Mouse (Mus musculus): ENCODE results near the gene Gm49392. TPM values are rescaled to one million over a fixed set of nuclear protein-coding genes. Genes with fewer than 3 reads are reported as not detected.

Gene Gm49392
- polyA plus RNA-seq, 1 experiment from 2014 or later = 0.16 TPM

GRCm38 (mm10) chr13:60864281-60864680 lies 32.4 kb downstream of the Gm49392 start, which contains the start of gene 4930486L24Rik:
4930486L24Rik (minus strand) TSS chr13:60864475.
- no peak for DNase-seq (ENCODE audit: low spot score)
- no peak for ATAC-seq (replicated peaks; ENCODE audit: low FRiP score)
- H3K4me1 ChIP-seq (replicated peaks; ENCODE audit: control insufficient read depth, insufficient read depth, low read length) = no peaks in the 10 kb centered on the region
- WGBS = 65% methylated on average over 1 of the region's 1 CpGs
- H3K27me3 ChIP-seq (replicated peaks; ENCODE audit: control insufficient read depth, insufficient read depth, low read length) = no peaks in the 10 kb centered on the region
- no peaks in the 10 kb centered on the region for H3K9me3 ChIP-seq (ENCODE audit: control insufficient read depth, low read length)
- H3K4me2 ChIP-seq = no peak within 1 kb of the TSS
- H3K9ac ChIP-seq (ENCODE audit: low read depth, low read length) = no peak within 1 kb of the TSS
- no peaks in the 10 kb centered on the region for H3K36me3 ChIP-seq (ENCODE audit: control insufficient read depth, insufficient read depth, low read length)
- no peak within 1 kb of the TSS for H3K4me3 ChIP-seq (ENCODE audit: low read depth, low read length)
- no peak within 1 kb of the TSS for H3K27ac ChIP-seq (ENCODE audit: low read depth, low read length)

- WGBS = 77% methylated on average over 4 of the region's 4 CpGs
- Histone ChIP-seq H3K36me3 (ENCODE audit: control insufficient read depth, insufficient read depth, low read length) (no peaks in the 10 kb centered on the region), H3K4me1 (replicated peaks; ENCODE audit: control insufficient read depth, insufficient read depth, low read length) (no peaks in the 10 kb centered on the region), H3K9me3 (ENCODE audit: control insufficient read depth, low read length) (no peaks in the 10 kb centered on the region), H3K27ac (ENCODE audit: low read depth, low read length) (no peak overlapping the region), H3K4me3 (ENCODE audit: low read depth, low read length) (no peak overlapping the region), H3K9ac (ENCODE audit: low read depth, low read length) (no peak overlapping the region), H3K27me3 (replicated peaks; ENCODE audit: control insufficient read depth, insufficient read depth, low read length) (no peaks in the 10 kb centered on the region), H3K4me2 (no peak overlapping the region)
- ATAC-seq (replicated peaks; ENCODE audit: low FRiP score) = no peak
- DNase-seq (ENCODE audit: low spot score) = no peak
Observed at GRCm38 (mm10) chr13:60848241-60849120, 48.2 kb downstream of the Gm49392 start.

GRCm38 (mm10) chr13:60843153-60843552 lies 53.5 kb downstream of the Gm49392 start:
- Histone ChIP-seq H3K9me3 (ENCODE audit: control insufficient read depth, low read length) (no peaks in the 10 kb centered on the region), H3K4me3 (ENCODE audit: low read depth, low read length) (no peak overlapping the region), H3K36me3 (ENCODE audit: control insufficient read depth, insufficient read depth, low read length) (no peaks in the 10 kb centered on the region), H3K9ac (ENCODE audit: low read depth, low read length) (no peak overlapping the region), H3K27ac (ENCODE audit: low read depth, low read length) (no peak overlapping the region), H3K27me3 (replicated peaks; ENCODE audit: control insufficient read depth, insufficient read depth, low read length) (no peaks in the 10 kb centered on the region), H3K4me2 (no peak overlapping the region), H3K4me1 (replicated peaks; ENCODE audit: control insufficient read depth, insufficient read depth, low read length) (no peaks in the 10 kb centered on the region)
- no peak for ATAC-seq (replicated peaks; ENCODE audit: low FRiP score)
- WGBS = 80% methylated on average over 8 of the region's 8 CpGs
- DNase-seq (ENCODE audit: low spot score) = no peak

GRCm38 (mm10) chr13:60842703-60843102 lies 54.0 kb downstream of the Gm49392 start:
- WGBS = 82% methylated on average over 6 of the region's 6 CpGs
- H3K9me3 ChIP-seq (ENCODE audit: control insufficient read depth, low read length) = no peaks in the 10 kb centered on the region
- H3K4me1 ChIP-seq (replicated peaks; ENCODE audit: control insufficient read depth, insufficient read depth, low read length) = no peaks in the 10 kb centered on the region
- H3K4me2 ChIP-seq = no peak overlapping the region
- ATAC-seq (replicated peaks; ENCODE audit: low FRiP score) (no peak), DNase-seq (ENCODE audit: low spot score) (no peak)
- H3K9ac ChIP-seq (ENCODE audit: low read depth, low read length) = no peak overlapping the region
- H3K27me3 ChIP-seq (replicated peaks; ENCODE audit: control insufficient read depth, insufficient read depth, low read length) = no peaks in the 10 kb centered on the region
- H3K27ac ChIP-seq (ENCODE audit: low read depth, low read length) = no peak overlapping the region
- no peak overlapping the region for H3K4me3 ChIP-seq (ENCODE audit: low read depth, low read length)
- H3K36me3 ChIP-seq (ENCODE audit: control insufficient read depth, insufficient read depth, low read length) = no peaks in the 10 kb centered on the region

- WGBS = 55% methylated on average over 2 of the region's 2 CpGs
- DNase-seq (ENCODE audit: low spot score) = no peak
- Histone ChIP-seq H3K9ac (ENCODE audit: low read depth, low read length) (no peak overlapping the region), H3K4me3 (ENCODE audit: low read depth, low read length) (no peak overlapping the region), H3K4me1 (replicated peaks; ENCODE audit: control insufficient read depth, insufficient read depth, low read length) (no peaks in the 10 kb centered on the region), H3K36me3 (ENCODE audit: control insufficient read depth, insufficient read depth, low read length) (no peaks in the 10 kb centered on the region), H3K4me2 (no peak overlapping the region), H3K27me3 (replicated peaks; ENCODE audit: control insufficient read depth, insufficient read depth, low read length) (no peaks in the 10 kb centered on the region), H3K27ac (ENCODE audit: low read depth, low read length) (no peak overlapping the region), H3K9me3 (ENCODE audit: control insufficient read depth, low read length) (no peaks in the 10 kb centered on the region)
- no peak for ATAC-seq (replicated peaks; ENCODE audit: low FRiP score)
Observed at GRCm38 (mm10) chr13:60839353-60839902, 57.3 kb downstream of the Gm49392 start.

GRCm38 (mm10) chr13:60826052-60826451 lies 70.6 kb downstream of the Gm49392 start:
- H3K4me2 ChIP-seq = no peak overlapping the region
- H3K27me3 ChIP-seq (replicated peaks; ENCODE audit: control insufficient read depth, insufficient read depth, low read length) = no peaks in the 10 kb centered on the region
- no peak overlapping the region for H3K4me3 ChIP-seq (ENCODE audit: low read depth, low read length)
- no peaks in the 10 kb centered on the region for H3K4me1 ChIP-seq (replicated peaks; ENCODE audit: control insufficient read depth, insufficient read depth, low read length)
- DNase-seq (ENCODE audit: low spot score) = no peak
- no peak for ATAC-seq (replicated peaks; ENCODE audit: low FRiP score)
- H3K9me3 ChIP-seq (ENCODE audit: control insufficient read depth, low read length) = no peaks in the 10 kb centered on the region
- H3K36me3 ChIP-seq (ENCODE audit: control insufficient read depth, insufficient read depth, low read length) = no peaks in the 10 kb centered on the region
- no peak overlapping the region for H3K27ac ChIP-seq (ENCODE audit: low read depth, low read length)
- H3K9ac ChIP-seq (ENCODE audit: low read depth, low read length) = no peak overlapping the region
- WGBS = 48% methylated on average over 3 of the region's 3 CpGs

- no peaks in the 10 kb centered on the region for H3K27me3 ChIP-seq (replicated peaks; ENCODE audit: control insufficient read depth, insufficient read depth, low read length)
- DNase-seq (ENCODE audit: low spot score) (no peak), ATAC-seq (replicated peaks; ENCODE audit: low FRiP score) (no peak)
- no peaks in the 10 kb centered on the region for H3K36me3 ChIP-seq (ENCODE audit: control insufficient read depth, insufficient read depth, low read length)
- H3K27ac ChIP-seq (ENCODE audit: low read depth, low read length) = no peak overlapping the region
- H3K4me2 ChIP-seq = no peak overlapping the region
- H3K4me1 ChIP-seq (replicated peaks; ENCODE audit: control insufficient read depth, insufficient read depth, low read length) = no peaks in the 10 kb centered on the region
- no peaks in the 10 kb centered on the region for H3K9me3 ChIP-seq (ENCODE audit: control insufficient read depth, low read length)
- 73% methylated on average over 3 of the region's 3 CpGs for WGBS
- H3K9ac ChIP-seq (ENCODE audit: low read depth, low read length) = no peak overlapping the region
- no peak overlapping the region for H3K4me3 ChIP-seq (ENCODE audit: low read depth, low read length)
Observed at GRCm38 (mm10) chr13:60820486-60821175, 76.1 kb downstream of the Gm49392 start.

GRCm38 (mm10) chr13:60819469-60819868 lies 77.2 kb downstream of the Gm49392 start:
- no peak overlapping the region for H3K4me2 ChIP-seq
- H3K4me3 ChIP-seq (ENCODE audit: low read depth, low read length) = no peak overlapping the region
- no peaks in the 10 kb centered on the region for H3K9me3 ChIP-seq (ENCODE audit: control insufficient read depth, low read length)
- no peaks in the 10 kb centered on the region for H3K4me1 ChIP-seq (replicated peaks; ENCODE audit: control insufficient read depth, insufficient read depth, low read length)
- DNase-seq (ENCODE audit: low spot score) (peak; percentile 36), ATAC-seq (replicated peaks; ENCODE audit: low FRiP score) (no peak)
- no peak overlapping the region for H3K27ac ChIP-seq (ENCODE audit: low read depth, low read length)
- no peaks in the 10 kb centered on the region for H3K27me3 ChIP-seq (replicated peaks; ENCODE audit: control insufficient read depth, insufficient read depth, low read length)
- H3K36me3 ChIP-seq (ENCODE audit: control insufficient read depth, insufficient read depth, low read length) = no peaks in the 10 kb centered on the region
- H3K9ac ChIP-seq (ENCODE audit: low read depth, low read length) = no peak overlapping the region
- 13% methylated on average over 7 of the region's 7 CpGs for WGBS
